Mouse (Mus musculus): Measurements from ENCODE around the gene Cog5. TPM values are rescaled to one million over a fixed set of nuclear protein-coding genes. Genes with fewer than 3 reads are reported as not detected.

The Cog5 gene
- polyA plus RNA-seq, 1 experiment from 2014 or later, result 33.5 TPM

DNA sequence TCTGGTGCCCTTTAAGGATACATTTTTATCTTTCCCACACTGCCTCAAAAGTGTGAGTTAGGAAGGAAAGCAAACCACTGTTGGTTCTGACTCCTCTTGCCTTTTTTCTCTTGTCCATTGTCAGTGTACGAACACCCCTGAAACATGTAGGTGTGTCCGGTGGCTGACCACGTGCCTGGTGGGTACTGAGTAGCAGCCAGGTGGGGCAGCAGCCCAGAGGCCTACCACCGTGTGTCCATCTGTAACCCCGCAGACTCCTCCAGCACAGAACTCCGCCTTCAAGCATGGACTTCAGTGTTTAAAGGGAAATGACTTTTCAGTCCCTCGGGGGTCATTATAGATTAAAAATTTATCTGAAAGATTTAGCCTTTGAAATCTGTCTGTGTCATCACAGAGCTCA is 242.8 kb downstream of the Cog5 start:
- peak overlapping the region; percentile 77 for H3K27ac ChIP-seq (replicated peaks)
- no peaks in the 10 kb centered on the region for H3K36me3 ChIP-seq
- 57% methylated on average over 7 of the region's 7 CpGs for WGBS
- no peak overlapping the region for H3K4me2 ChIP-seq (replicated peaks)
- no peak overlapping the region for H3K4me3 ChIP-seq
- no peaks in the 10 kb centered on the region for H3K27me3 ChIP-seq
- H3K9ac ChIP-seq (replicated peaks), result no peak overlapping the region
- ATAC-seq (ENCODE audit: low FRiP score, low read depth), result no peak
- no peaks in the 10 kb centered on the region for H3K9me3 ChIP-seq
- peaks cover 29% of the 10 kb centered on the region for H3K4me1 ChIP-seq

GRCm38 (mm10) chr12:31900391-31900914 is 245.8 kb downstream of the Cog5 start:
- H3K4me1 ChIP-seq, result peaks cover 23% of the 10 kb centered on the region
- no peak overlapping the region for H3K4me3 ChIP-seq
- no peak for ATAC-seq (ENCODE audit: low FRiP score, low read depth)
- H3K9ac ChIP-seq (replicated peaks), result no peak overlapping the region
- no peak overlapping the region for H3K27ac ChIP-seq (replicated peaks)
- 85% methylated on average over 4 of the region's 4 CpGs for WGBS
- H3K36me3 ChIP-seq, result no peaks in the 10 kb centered on the region
- no peaks in the 10 kb centered on the region for H3K27me3 ChIP-seq
- no peak overlapping the region for H3K4me2 ChIP-seq (replicated peaks)
- no peaks in the 10 kb centered on the region for H3K9me3 ChIP-seq

DNA sequence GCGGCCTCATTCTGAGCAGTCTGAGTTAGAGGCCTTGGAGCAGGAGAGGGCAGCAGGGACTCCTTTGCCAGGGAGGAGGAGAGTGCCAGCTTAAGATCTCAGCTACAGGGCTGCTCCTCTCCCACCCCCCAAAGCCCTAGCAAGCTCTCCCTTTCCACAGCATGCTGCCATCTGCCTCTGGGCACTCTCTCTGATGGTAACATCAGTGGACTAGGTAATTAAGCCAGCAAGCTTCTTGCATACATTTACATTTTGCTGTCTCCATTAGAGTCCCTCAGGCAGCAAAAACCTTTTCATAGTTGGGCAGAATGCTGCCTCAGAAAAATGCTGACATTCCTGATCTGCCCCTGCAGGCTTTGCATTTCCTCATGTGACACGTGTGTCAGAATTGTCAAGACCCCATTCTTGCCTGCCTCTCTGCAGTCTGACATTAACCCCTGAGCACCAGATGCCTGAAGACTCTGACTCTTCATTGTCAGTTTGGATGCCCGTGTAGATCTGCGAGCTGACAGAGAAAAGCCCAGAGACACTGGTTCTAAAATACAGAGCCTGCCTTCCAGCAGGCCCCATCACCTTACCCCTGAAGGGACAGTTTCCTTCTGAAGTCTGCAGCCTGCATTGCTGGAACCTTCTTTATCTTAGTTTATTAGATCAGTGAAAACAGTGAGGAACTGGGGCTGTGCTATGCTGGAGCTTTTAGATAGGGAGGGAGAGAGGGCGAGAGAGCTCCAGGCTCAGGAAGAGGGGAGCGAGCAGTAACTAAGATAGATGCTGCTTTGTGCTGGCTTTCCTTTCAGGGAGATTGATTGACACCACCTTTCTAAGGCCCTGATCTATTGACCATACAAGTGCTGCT is 251.3 kb downstream of the Cog5 start:
- Histone ChIP-seq H3K9ac (replicated peaks) (no peak overlapping the region), H3K27me3 (no peaks in the 10 kb centered on the region), H3K36me3 (no peaks in the 10 kb centered on the region), H3K4me1 (peaks cover 12% of the 10 kb centered on the region; the same call in 1 of the 2 replicates), H3K9me3 (no peaks in the 10 kb centered on the region), H3K4me2 (replicated peaks) (no peak overlapping the region), H3K4me3 (no peak overlapping the region), H3K27ac (replicated peaks) (peak overlapping the region; percentile 68)
- WGBS, result 44% methylated on average over 6 of the region's 6 CpGs
- ATAC-seq (ENCODE audit: low FRiP score, low read depth), result peak; percentile 89

- 96% methylated on average over 2 of the region's 2 CpGs for WGBS
- H3K4me1 ChIP-seq, result peaks cover 12% of the 10 kb centered on the region; the same call in 1 of the 2 replicates
- H3K9ac ChIP-seq (replicated peaks), result no peak overlapping the region
- ATAC-seq (ENCODE audit: low FRiP score, low read depth), result no peak
- H3K36me3 ChIP-seq, result no peaks in the 10 kb centered on the region
- H3K4me2 ChIP-seq (replicated peaks), result no peak overlapping the region
- no peak overlapping the region for H3K4me3 ChIP-seq
- no peak overlapping the region for H3K27ac ChIP-seq (replicated peaks)
- no peaks in the 10 kb centered on the region for H3K27me3 ChIP-seq
- no peaks in the 10 kb centered on the region for H3K9me3 ChIP-seq
Observed at GRCm38 (mm10) chr12:31907436-31907835, 252.8 kb downstream of the Cog5 start.

DNA sequence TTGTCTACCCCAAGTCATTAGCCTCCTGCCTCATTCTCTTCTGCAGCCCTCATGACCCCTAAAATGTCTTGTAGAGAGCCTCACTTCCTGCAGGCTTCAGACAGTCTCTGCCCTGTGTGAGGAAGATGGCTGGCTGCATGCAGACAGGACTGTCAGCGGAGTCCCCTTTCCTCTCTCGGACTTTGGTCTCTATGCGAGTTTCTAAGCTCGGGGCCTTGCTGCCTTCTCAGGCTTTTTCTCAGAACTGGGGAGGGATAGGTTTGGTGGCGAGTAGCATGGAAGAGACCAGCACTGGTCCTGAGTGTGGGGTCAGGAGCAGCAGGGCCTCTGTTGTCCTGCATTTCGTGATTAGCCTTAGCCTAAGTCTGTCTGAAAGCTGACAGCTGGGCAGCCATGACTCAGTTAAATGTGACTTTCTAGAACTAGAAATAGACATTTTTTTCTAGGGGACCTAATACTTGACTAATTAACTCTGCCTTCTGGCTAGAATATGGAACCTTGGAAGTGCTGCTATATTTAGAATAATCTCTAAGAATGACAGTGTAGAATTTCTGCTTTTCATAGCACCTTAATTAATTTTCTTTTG is 258.4 kb downstream of the Cog5 start:
- no peak overlapping the region for H3K27ac ChIP-seq (replicated peaks)
- 89% methylated on average over 6 of the region's 6 CpGs for WGBS
- no peaks in the 10 kb centered on the region for H3K9me3 ChIP-seq
- H3K36me3 ChIP-seq, result no peaks in the 10 kb centered on the region
- no peaks in the 10 kb centered on the region for H3K4me1 ChIP-seq
- no peak for ATAC-seq (ENCODE audit: low FRiP score, low read depth)
- no peak overlapping the region for H3K9ac ChIP-seq (replicated peaks)
- no peak overlapping the region for H3K4me3 ChIP-seq
- H3K4me2 ChIP-seq (replicated peaks), result no peak overlapping the region
- no peaks in the 10 kb centered on the region for H3K27me3 ChIP-seq

GRCm38 (mm10) chr12:31913614-31914013 is 258.9 kb downstream of the Cog5 start:
- Histone ChIP-seq H3K9ac (replicated peaks) (no peak overlapping the region), H3K9me3 (no peaks in the 10 kb centered on the region), H3K27ac (replicated peaks) (no peak overlapping the region), H3K36me3 (no peaks in the 10 kb centered on the region), H3K27me3 (no peaks in the 10 kb centered on the region), H3K4me3 (no peak overlapping the region), H3K4me2 (replicated peaks) (no peak overlapping the region), H3K4me1 (no peaks in the 10 kb centered on the region)
- 86% methylated on average over 4 of the region's 4 CpGs for WGBS
- no peak for ATAC-seq (ENCODE audit: low FRiP score, low read depth)

DNA sequence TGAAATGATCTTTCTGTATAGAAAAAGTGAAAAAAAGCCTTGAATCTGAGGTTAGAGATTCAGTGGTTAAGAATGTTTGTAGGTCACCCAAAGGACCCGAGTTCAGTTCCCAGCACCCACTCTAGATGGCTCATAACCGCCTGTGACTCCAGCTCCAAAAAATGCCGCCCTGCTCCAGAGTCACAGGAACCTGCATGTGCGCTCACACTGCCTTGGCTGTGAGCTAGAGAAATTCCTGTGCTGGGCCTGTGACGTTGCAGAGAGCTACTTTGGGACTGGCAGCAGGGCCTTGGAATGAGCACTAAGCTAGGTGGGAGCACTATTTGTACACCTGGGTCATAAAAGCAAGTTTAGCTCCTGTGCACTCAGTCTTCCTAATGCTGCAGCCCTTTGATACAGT is 262.0 kb downstream of the Cog5 start:
- WGBS, result 95% methylated on average over 5 of the region's 5 CpGs
- Histone ChIP-seq H3K4me2 (replicated peaks) (no peak overlapping the region), H3K9ac (replicated peaks) (no peak overlapping the region), H3K27me3 (no peaks in the 10 kb centered on the region), H3K4me3 (no peak overlapping the region), H3K36me3 (peaks cover 4% of the 10 kb centered on the region; the same call in 1 of the 2 replicates), H3K9me3 (no peaks in the 10 kb centered on the region), H3K27ac (replicated peaks) (no peak overlapping the region), H3K4me1 (no peaks in the 10 kb centered on the region)
- ATAC-seq (ENCODE audit: low FRiP score, low read depth), result no peak

DNA sequence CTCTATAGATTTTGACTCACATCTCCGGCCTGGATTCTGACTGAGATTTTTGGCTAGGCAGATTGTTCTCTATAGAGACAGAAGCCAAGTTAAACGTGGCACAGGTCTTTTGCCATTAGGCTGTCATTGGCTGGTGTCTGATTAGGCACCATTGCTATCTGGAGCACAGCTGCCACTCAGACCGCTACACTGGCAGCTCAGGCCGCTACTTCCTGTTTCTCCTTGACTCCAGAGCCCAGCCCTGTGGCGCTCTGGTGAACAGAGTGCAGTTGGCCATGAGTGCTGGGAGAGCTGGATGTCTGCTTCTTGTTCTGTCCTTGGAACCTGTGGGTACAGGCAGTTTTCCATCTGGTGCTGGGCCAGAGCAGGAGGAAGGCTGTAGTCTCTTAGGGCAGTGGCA is 262.6 kb downstream of the Cog5 start:
- no peak for ATAC-seq (ENCODE audit: low FRiP score, low read depth)
- H3K4me1 ChIP-seq, result no peaks in the 10 kb centered on the region

DNA sequence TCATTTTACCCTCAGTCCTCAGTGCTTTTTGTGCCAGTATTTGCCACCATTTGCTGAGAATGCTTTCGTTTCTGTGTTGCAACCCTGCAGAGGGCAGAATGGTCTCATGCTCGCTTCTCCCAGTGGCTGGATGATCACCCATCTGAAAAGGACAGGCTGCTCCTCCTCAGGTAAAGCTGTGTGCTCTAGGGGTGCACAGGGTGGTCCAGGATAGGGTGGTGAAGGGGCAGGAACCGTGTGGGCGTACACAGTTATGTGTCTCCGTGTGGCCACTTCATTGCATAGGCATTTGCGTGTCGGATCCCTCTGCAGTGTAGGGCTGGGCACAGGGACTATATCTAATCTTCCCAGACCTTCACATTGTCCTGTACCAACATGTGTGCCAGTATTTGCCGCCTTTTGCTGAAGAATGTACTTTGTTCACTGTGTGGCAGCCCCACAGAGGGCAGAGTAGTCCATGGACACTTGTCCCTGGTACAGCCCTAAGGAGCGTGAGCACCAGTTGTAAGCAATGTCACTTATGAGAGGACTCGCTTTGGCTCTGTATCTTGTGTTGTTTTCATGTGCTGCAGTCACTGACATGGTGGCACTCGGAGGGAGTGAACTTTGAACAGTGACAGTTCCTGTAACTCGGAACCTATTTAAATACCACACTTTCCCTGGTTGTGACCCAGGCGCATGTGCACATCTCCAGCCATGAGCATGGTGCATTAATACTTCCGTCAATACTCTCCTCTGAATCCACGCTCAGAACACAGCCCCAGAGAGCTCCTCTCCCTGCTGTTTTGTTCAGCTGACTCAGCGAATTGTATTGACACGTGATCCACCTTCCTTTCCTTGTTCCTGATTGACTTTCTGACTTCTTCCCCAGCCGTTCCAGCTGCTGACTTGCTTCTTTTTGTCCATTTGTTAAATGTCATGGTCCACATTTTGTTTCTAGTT is 266.1 kb downstream of the Cog5 start:
- H3K9me3 ChIP-seq, result no peaks in the 10 kb centered on the region
- peaks cover 18% of the 10 kb centered on the region for H3K36me3 ChIP-seq
- no peaks in the 10 kb centered on the region for H3K27me3 ChIP-seq
- no peaks in the 10 kb centered on the region for H3K4me1 ChIP-seq
- H3K27ac ChIP-seq (replicated peaks), result no peak overlapping the region
- no peak overlapping the region for H3K4me2 ChIP-seq (replicated peaks)
- 84% methylated on average over 18 of the region's 18 CpGs for WGBS
- no peak overlapping the region for H3K4me3 ChIP-seq
- ATAC-seq (ENCODE audit: low FRiP score, low read depth), result no peak
- H3K9ac ChIP-seq (replicated peaks), result no peak overlapping the region

More for the DNA sequence above, 262.6 kb downstream of the Cog5 start:
- WGBS, result 91% methylated on average over 5 of the region's 5 CpGs
- Histone ChIP-seq H3K4me2 (replicated peaks) (no peak overlapping the region), H3K4me3 (no peak overlapping the region), H3K9me3 (no peaks in the 10 kb centered on the region), H3K9ac (replicated peaks) (no peak overlapping the region), H3K27ac (replicated peaks) (no peak overlapping the region), H3K27me3 (no peaks in the 10 kb centered on the region), H3K36me3 (peaks cover 4% of the 10 kb centered on the region; the same call in 1 of the 2 replicates)

DNA sequence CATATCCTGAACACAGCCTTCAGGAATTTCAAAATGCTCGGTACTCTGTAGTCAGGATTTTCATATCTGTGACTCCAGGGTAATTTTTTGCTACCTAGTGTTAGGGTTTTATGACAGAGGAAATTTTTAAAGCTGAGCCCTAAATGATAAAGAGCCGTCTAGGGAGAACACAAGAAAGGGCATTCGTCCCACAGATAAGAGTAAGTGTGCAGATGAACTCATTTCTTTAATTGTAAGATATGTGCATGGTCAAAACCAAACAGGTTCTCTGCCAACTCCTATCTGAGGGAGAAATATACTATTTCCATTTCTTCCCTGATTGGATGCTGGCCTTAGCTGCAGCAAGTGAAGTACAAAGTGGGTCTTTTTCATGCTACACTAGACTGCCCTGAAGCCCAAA is 269.5 kb downstream of the Cog5 start:
- Histone ChIP-seq H3K9ac (replicated peaks) (no peak overlapping the region), H3K9me3 (no peaks in the 10 kb centered on the region), H3K36me3 (peaks cover 34% of the 10 kb centered on the region), H3K4me3 (no peak overlapping the region), H3K4me1 (no peaks in the 10 kb centered on the region), H3K4me2 (replicated peaks) (no peak overlapping the region), H3K27me3 (no peaks in the 10 kb centered on the region), H3K27ac (replicated peaks) (no peak overlapping the region)
- WGBS, result 92% methylated on average over 3 of the region's 3 CpGs
- no peak for ATAC-seq (ENCODE audit: low FRiP score, low read depth)

GRCm38 (mm10) chr12:31925343-31925742 is 270.7 kb downstream of the Cog5 start:
- H3K4me1 ChIP-seq, result no peaks in the 10 kb centered on the region

More at GRCm38 (mm10) chr12:31925343-31925742, 270.7 kb downstream of the Cog5 start:
- H3K4me3 ChIP-seq, result no peak overlapping the region
- no peak overlapping the region for H3K4me2 ChIP-seq (replicated peaks)
- ATAC-seq (ENCODE audit: low FRiP score, low read depth), result no peak
- H3K9me3 ChIP-seq, result no peaks in the 10 kb centered on the region
- 89% methylated on average over 6 of the region's 6 CpGs for WGBS
- H3K9ac ChIP-seq (replicated peaks), result no peak overlapping the region
- H3K27me3 ChIP-seq, result no peaks in the 10 kb centered on the region
- H3K36me3 ChIP-seq, result peaks cover 40% of the 10 kb centered on the region
- no peak overlapping the region for H3K27ac ChIP-seq (replicated peaks)

All from midbrain, embryonic 12.5 days (tissue).